Mouse (Mus musculus): Measurements from ENCODE around the gene Socs5. TPM values are rescaled to one million over a fixed set of nuclear protein-coding genes. Genes with fewer than 3 reads are reported as not detected.

The Socs5 gene
- total RNA-seq, 1 experiment = 7.4 TPM

GRCm38 (mm10) chr17:87118966-87119526 is 11.6 kb downstream of the Socs5 start:
- in situ Hi-C loops (cut with MboI; ENCODE audit: low sequenced_read_pairs in 2 of 2, unreplicated experiment in 2 of 2) = no loop called here
- no peak for DNase-seq (ENCODE audit: low read depth, low spot score)
- Histone ChIP-seq H3K4me3 (ENCODE audit: insufficient read depth in 1 of 2, low read depth in 1 of 2, low read length in 2 of 2, poor library complexity in 1 of 2, severe bottlenecking in 1 of 2) (no peak overlapping the region), H3K9me3 (ENCODE audit: control insufficient read depth, insufficient read depth, low read depth, low read length) (no peaks in the 10 kb centered on the region), H3K9ac (ENCODE audit: insufficient read depth, low read depth, low read length, poor library complexity, severe bottlenecking) (no peak overlapping the region), H3K4me1 (ENCODE audit: control insufficient read depth in 2 of 2, insufficient read depth in 2 of 2, low read length in 2 of 2, poor library complexity in 1 of 2) (no peaks in the 10 kb centered on the region; a peak in 1 of 4 replicates), H3K36me3 (ENCODE audit: control insufficient read depth, insufficient read depth, low read length, poor library complexity, severe bottlenecking) (no peaks in the 10 kb centered on the region), H3K27ac (ENCODE audit: insufficient read depth, low read depth, low read length, poor library complexity, severe bottlenecking) (no peak overlapping the region)
- TF ChIP-seq MAFK (IDR thresholded peaks at IDR 0.05; ENCODE audit: insufficient read depth, low read depth, low read length) = no peak
- no peak for TF ChIP-seq CHD2 (IDR thresholded peaks at IDR 0.05; ENCODE audit: low read depth, low read length)
- TF ChIP-seq ZC3H11A (IDR thresholded peaks at IDR 0.05; ENCODE audit: borderline replicate concordance, low read depth, low read length) = no peak
- TF ChIP-seq ZNF384 (IDR thresholded peaks at IDR 0.05; ENCODE audit: low read depth, low read length) = no peak
- TF ChIP-seq HCFC1 (IDR thresholded peaks at IDR 0.05; ENCODE audit: borderline replicate concordance, insufficient read depth, low read length) = no peak

DNA sequence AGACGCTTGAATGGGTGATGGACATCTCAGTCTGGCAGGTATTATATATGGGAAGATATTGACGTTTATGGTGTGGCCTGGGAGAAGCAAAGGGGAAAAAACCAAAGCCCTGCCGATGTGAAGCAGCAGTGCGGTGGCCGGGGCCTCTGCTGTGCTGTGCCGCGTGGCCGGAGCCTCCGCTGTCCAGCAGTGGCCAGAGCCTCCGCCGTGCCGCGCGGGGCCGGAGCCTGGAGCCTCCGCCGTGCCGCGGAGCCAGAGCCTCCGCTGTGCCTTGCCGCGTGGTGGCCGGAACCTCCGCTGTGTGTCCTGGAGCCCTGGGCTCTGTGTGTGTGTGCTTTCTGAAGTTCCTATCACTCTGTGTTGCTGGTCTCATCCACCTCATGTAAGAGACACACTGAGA is 17.9 kb downstream of the Socs5 start:
- H3K4me3 ChIP-seq (ENCODE audit: insufficient read depth in 1 of 2, low read depth in 1 of 2, low read length in 2 of 2, poor library complexity in 1 of 2, severe bottlenecking in 1 of 2) = peak overlapping the region; percentile 47; a peak in 3 of 4 replicates
- peak overlapping the region; percentile 9; the same call in 1 of the 2 replicates for H3K9ac ChIP-seq (ENCODE audit: insufficient read depth, low read depth, low read length, poor library complexity, severe bottlenecking)
- in situ Hi-C loops (cut with MboI; ENCODE audit: low sequenced_read_pairs in 2 of 2, unreplicated experiment in 2 of 2) = no loop called here
- H3K9me3 ChIP-seq (ENCODE audit: control insufficient read depth, insufficient read depth, low read depth, low read length) = no peaks in the 10 kb centered on the region
- H3K4me1 ChIP-seq (ENCODE audit: control insufficient read depth in 2 of 2, insufficient read depth in 2 of 2, low read length in 2 of 2, poor library complexity in 1 of 2) = peaks cover 2 to 3% of the 10 kb centered on the region in 2 experiments; a peak in 2 of 4 replicates
- no peak for DNase-seq (ENCODE audit: low read depth, low spot score)
- H3K27ac ChIP-seq (ENCODE audit: insufficient read depth, low read depth, low read length, poor library complexity, severe bottlenecking) = no peak overlapping the region
- TF ChIP-seq ZC3H11A (IDR thresholded peaks at IDR 0.05; ENCODE audit: borderline replicate concordance, low read depth, low read length) = no peak
- no peaks in the 10 kb centered on the region for H3K36me3 ChIP-seq (ENCODE audit: control insufficient read depth, insufficient read depth, low read length, poor library complexity, severe bottlenecking)

GRCm38 (mm10) chr17:87132258-87132657 is 24.8 kb downstream of the Socs5 start:
- Histone ChIP-seq H3K9ac (ENCODE audit: insufficient read depth, low read depth, low read length, poor library complexity, severe bottlenecking) (no peak overlapping the region), H3K27ac (ENCODE audit: insufficient read depth, low read depth, low read length, poor library complexity, severe bottlenecking) (no peak overlapping the region), H3K9me3 (ENCODE audit: control insufficient read depth, insufficient read depth, low read depth, low read length) (no peaks in the 10 kb centered on the region), H3K4me1 (ENCODE audit: control insufficient read depth in 2 of 2, insufficient read depth in 2 of 2, low read length in 2 of 2, poor library complexity in 1 of 2) (no peaks in the 10 kb centered on the region; a peak in 1 of 4 replicates), H3K36me3 (ENCODE audit: control insufficient read depth, insufficient read depth, low read length, poor library complexity, severe bottlenecking) (peaks cover 4% of the 10 kb centered on the region; the same call in 1 of the 2 replicates), H3K4me3 (ENCODE audit: insufficient read depth in 1 of 2, low read depth in 1 of 2, low read length in 2 of 2, poor library complexity in 1 of 2, severe bottlenecking in 1 of 2) (no peak overlapping the region)
- no peak for TF ChIP-seq ZC3H11A (IDR thresholded peaks at IDR 0.05; ENCODE audit: borderline replicate concordance, low read depth, low read length)
- TF ChIP-seq HCFC1 (IDR thresholded peaks at IDR 0.05; ENCODE audit: borderline replicate concordance, insufficient read depth, low read length) = no peak
- TF ChIP-seq ZNF384 (IDR thresholded peaks at IDR 0.05; ENCODE audit: low read depth, low read length) = no peak
- TF ChIP-seq CHD2 (IDR thresholded peaks at IDR 0.05; ENCODE audit: low read depth, low read length) = no peak
- no peak for TF ChIP-seq MAFK (IDR thresholded peaks at IDR 0.05; ENCODE audit: insufficient read depth, low read depth, low read length)
- in situ Hi-C loops (cut with MboI; ENCODE audit: low sequenced_read_pairs in 2 of 2, unreplicated experiment in 2 of 2) = no loop called here
- DNase-seq (ENCODE audit: low read depth, low spot score) = no peak

DNA sequence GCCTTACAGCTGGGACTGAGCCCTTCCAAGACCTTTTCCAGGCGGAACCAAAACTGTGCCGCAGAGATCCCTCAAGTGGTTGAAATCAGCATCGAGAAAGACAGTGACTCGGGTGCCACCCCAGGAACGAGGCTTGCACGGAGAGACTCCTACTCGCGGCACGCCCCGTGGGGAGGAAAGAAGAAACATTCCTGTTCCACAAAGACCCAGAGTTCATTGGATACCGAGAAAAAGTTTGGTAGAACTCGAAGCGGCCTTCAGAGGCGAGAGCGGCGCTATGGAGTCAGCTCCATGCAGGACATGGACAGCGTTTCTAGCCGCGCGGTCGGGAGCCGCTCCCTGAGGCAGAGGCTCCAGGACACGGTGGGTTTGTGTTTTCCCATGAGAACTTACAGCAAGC is 26.3 kb downstream of the Socs5 start:
- Histone ChIP-seq H3K4me1 (ENCODE audit: control insufficient read depth in 2 of 2, insufficient read depth in 2 of 2, low read length in 2 of 2, poor library complexity in 1 of 2) (no peaks in the 10 kb centered on the region; a peak in 1 of 4 replicates), H3K36me3 (ENCODE audit: control insufficient read depth, insufficient read depth, low read length, poor library complexity, severe bottlenecking) (peaks cover 4% of the 10 kb centered on the region; the same call in 1 of the 2 replicates), H3K9ac (ENCODE audit: insufficient read depth, low read depth, low read length, poor library complexity, severe bottlenecking) (no peak overlapping the region), H3K4me3 (ENCODE audit: insufficient read depth in 1 of 2, low read depth in 1 of 2, low read length in 2 of 2, poor library complexity in 1 of 2, severe bottlenecking in 1 of 2) (peak overlapping the region in 1 of 2 experiments; percentile 4; a peak in 2 of 4 replicates), H3K9me3 (ENCODE audit: control insufficient read depth, insufficient read depth, low read depth, low read length) (no peaks in the 10 kb centered on the region), H3K27ac (ENCODE audit: insufficient read depth, low read depth, low read length, poor library complexity, severe bottlenecking) (no peak overlapping the region)
- TF ChIP-seq HCFC1 (IDR thresholded peaks at IDR 0.05; ENCODE audit: borderline replicate concordance, insufficient read depth, low read length) (no peak), ZNF384 (IDR thresholded peaks at IDR 0.05; ENCODE audit: low read depth, low read length) (no peak), MAFK (IDR thresholded peaks at IDR 0.05; ENCODE audit: insufficient read depth, low read depth, low read length) (no peak), CHD2 (IDR thresholded peaks at IDR 0.05; ENCODE audit: low read depth, low read length) (no peak), ZC3H11A (IDR thresholded peaks at IDR 0.05; ENCODE audit: borderline replicate concordance, low read depth, low read length) (no peak)
- in situ Hi-C loops (cut with MboI; ENCODE audit: low sequenced_read_pairs in 2 of 2, unreplicated experiment in 2 of 2) = no loop called here
- peak; percentile 41 for DNase-seq (ENCODE audit: low read depth, low spot score)

- no peaks in the 10 kb centered on the region for H3K9me3 ChIP-seq (ENCODE audit: control insufficient read depth, insufficient read depth, low read depth, low read length)
- no peak overlapping the region for H3K27ac ChIP-seq (ENCODE audit: insufficient read depth, low read depth, low read length, poor library complexity, severe bottlenecking)
- H3K36me3 ChIP-seq (ENCODE audit: control insufficient read depth, insufficient read depth, low read length, poor library complexity, severe bottlenecking) = peaks cover 4% of the 10 kb centered on the region; the same call in 1 of the 2 replicates
- H3K4me1 ChIP-seq (ENCODE audit: control insufficient read depth in 2 of 2, insufficient read depth in 2 of 2, low read length in 2 of 2, poor library complexity in 1 of 2) = no peaks in the 10 kb centered on the region; a peak in 1 of 4 replicates
- TF ChIP-seq ZNF384 (IDR thresholded peaks at IDR 0.05; ENCODE audit: low read depth, low read length) = no peak
- no peak for TF ChIP-seq CHD2 (IDR thresholded peaks at IDR 0.05; ENCODE audit: low read depth, low read length)
- TF ChIP-seq ZC3H11A (IDR thresholded peaks at IDR 0.05; ENCODE audit: borderline replicate concordance, low read depth, low read length) = no peak
- no peak for TF ChIP-seq MAFK (IDR thresholded peaks at IDR 0.05; ENCODE audit: insufficient read depth, low read depth, low read length)
- TF ChIP-seq HCFC1 (IDR thresholded peaks at IDR 0.05; ENCODE audit: borderline replicate concordance, insufficient read depth, low read length) = no peak
- in situ Hi-C loops (cut with MboI; ENCODE audit: low sequenced_read_pairs in 2 of 2, unreplicated experiment in 2 of 2) = no loop called here
- peak overlapping the region in 1 of 2 experiments; percentile 27; a peak in 1 of 4 replicates for H3K4me3 ChIP-seq (ENCODE audit: insufficient read depth in 1 of 2, low read depth in 1 of 2, low read length in 2 of 2, poor library complexity in 1 of 2, severe bottlenecking in 1 of 2)
- no peak for DNase-seq (ENCODE audit: low read depth, low spot score)
- no peak overlapping the region for H3K9ac ChIP-seq (ENCODE audit: insufficient read depth, low read depth, low read length, poor library complexity, severe bottlenecking)
These were observed 27.2 kb downstream of the Socs5 start for GRCm38 (mm10) chr17:87134631-87135030.
